Mouse (Mus musculus): ENCODE measurements around the gene Pcsk5. TPM values are rescaled to one million over a fixed set of nuclear protein-coding genes. Genes with fewer than 3 reads are reported as not detected.

The Pcsk5 gene
- total RNA-seq, 2 experiments from 2014 or later = 13.9 to 15.6 TPM

DNA sequence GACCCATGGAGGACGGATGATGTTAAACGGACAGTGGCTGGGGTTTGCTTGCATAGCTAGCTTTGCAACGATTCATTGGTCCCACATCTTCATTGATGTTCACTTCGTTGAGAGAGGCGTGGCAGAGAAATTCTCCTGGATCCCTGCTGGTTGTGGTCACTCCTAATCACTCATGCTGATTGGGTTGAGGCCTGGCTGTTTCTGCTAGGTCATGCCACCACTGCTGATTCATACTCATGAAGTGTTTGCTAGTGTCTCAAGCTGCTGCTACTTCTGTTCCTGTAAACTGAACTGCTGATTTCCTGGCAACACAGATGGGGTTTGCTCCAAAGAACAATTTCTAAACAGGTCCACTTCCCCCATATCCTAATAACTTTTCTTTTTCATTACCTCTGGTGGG, 430.6 kb downstream of the Pcsk5 start:
- DNase-seq (ENCODE audit: low spot score in 2 of 2) = no peak

DNA sequence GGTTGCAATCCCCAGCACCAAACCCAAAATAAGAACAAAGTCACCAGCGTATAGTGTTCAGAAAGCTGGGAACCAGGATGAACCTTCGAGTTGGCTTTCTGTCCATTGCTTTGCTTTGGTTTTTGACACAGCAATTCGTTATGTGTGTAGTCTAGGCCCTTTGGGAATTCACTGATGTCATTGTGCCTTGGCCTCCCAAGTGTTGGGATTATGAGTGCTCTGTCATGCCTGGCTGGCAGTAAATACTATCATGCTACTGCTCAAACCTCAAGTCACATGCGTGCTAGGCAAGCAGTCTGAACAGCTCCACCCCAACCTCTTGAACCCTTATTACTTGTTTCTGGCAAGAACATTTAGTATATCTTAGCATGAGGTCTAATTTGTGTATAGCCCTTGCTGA, 434.3 kb downstream of the Pcsk5 start:
- no peak for DNase-seq (ENCODE audit: low spot score in 2 of 2)

GRCm38 (mm10) chr19:17400571-17400970, 436.9 kb downstream of the Pcsk5 start:
- DNase-seq (ENCODE audit: low spot score in 2 of 2) = no peak

DNA sequence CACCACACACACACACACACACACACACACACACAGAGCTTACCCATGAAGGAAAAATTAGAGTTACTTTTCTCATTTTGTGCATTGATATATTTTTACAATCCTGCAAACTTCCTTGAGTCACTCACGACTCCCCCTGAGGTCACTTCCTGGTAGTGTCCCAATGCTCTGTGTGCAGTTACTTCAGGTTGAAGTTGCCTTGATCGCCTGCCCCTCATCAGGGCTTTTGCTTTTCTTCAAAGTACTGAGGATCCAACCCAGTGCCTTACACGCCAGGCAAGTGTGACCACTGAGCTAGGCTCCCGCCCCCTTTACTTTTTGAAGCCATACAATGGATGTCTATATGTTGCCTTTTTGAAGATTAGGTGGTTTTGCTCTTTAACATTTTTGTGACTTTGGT, 437.5 kb downstream of the Pcsk5 start:
- DNase-seq (ENCODE audit: low spot score in 2 of 2) = no peak

DNA sequence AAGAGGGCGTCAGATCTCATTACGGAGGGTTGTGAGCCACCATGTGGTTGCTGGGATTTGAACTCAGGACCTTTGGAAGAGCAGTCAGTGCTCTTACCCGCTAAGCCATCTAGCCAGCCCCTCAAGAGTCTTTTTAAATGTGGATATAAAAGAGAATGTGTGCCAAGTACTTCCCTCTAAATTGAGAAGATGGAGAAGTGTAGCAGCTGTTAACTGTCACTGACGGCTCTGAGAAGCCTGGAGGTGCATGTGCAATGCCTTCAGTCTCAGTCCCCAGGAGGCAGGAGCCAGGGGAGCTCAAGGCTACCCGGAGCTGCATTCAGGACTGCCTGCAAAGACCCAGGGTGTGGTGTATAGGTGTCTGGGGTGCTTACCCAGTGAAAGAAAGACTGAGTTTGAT, 439.5 kb downstream of the Pcsk5 start:
- no peak for DNase-seq (ENCODE audit: low spot score in 2 of 2)

- DNase-seq (ENCODE audit: low spot score in 2 of 2) = no peak
Observed at GRCm38 (mm10) chr19:17396802-17397201, 440.6 kb downstream of the Pcsk5 start.

- DNase-seq (ENCODE audit: low spot score in 2 of 2) = peak; percentile 88 to 93
Observed at GRCm38 (mm10) chr19:17393841-17394591, 443.4 kb downstream of the Pcsk5 start, which contains the start of gene Rfk. Gene Rfk (plus strand): TSS chr19:17394043.

- DNase-seq (ENCODE audit: low spot score in 2 of 2) = no peak
Observed at GRCm38 (mm10) chr19:17392866-17393265, 444.6 kb downstream of the Pcsk5 start.

GRCm38 (mm10) chr19:17388404-17388803, 449.0 kb downstream of the Pcsk5 start:
- DNase-seq (ENCODE audit: low spot score in 2 of 2) = no peak

GRCm38 (mm10) chr19:17386424-17386823, 451.0 kb downstream of the Pcsk5 start:
- DNase-seq (ENCODE audit: low spot score in 2 of 2) = no peak

DNA sequence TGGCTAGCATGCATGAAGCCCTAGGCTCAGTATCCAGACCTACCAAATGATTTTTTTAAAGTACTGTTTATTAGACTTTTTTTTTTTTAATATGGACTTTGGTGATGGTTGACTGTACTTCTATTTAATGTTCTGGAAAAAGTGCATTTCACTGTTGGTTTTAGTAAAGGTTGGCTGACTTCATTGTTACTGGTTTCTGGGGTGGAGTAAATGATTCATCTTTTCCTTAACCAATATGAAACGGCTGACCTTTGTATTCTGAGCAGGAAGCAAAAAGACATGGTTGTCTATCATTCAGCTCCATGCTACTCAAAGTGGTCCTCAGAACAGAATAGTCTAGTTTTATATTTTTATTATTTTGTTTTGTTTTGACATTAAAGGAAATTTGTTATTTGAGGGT, 452.0 kb downstream of the Pcsk5 start:
- no peak for DNase-seq (ENCODE audit: low spot score in 2 of 2)

DNA sequence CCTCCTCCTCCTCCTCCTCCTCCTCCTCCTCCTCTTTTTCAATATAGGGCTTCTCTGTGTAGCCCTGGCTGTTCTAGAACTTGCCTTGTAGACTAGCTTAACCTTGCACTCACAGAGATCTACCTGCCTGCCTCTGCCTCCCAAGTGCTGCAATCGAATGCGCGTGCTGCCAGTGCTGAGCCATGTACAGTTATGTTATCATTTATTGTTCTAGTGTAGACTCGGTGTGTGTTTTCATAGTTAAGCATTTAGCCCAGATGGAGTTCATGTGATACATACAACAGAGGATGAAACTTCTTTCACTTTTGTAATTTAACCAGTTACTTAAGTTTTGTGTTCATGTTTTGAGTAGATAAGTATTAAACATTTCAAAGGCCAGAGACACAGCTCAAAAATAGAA, 452.4 kb downstream of the Pcsk5 start:
- no peak for DNase-seq (ENCODE audit: low spot score in 2 of 2)

- DNase-seq (ENCODE audit: low spot score in 2 of 2) = no peak
Observed at GRCm38 (mm10) chr19:17382807-17383397, 454.5 kb downstream of the Pcsk5 start.
